Mouse (Mus musculus) lung, adult 2 months (tissue): ENCODE data around the gene Zfp688.

ENCODE experiments used
- CTCF ChIP-seq: fragments of 200-500 bp; IDR thresholded peaks from 2 replicates; pipeline ENCODE4 v1.5.1; 2011; ENCODE audit warnings: mild to moderate bottlenecking, low read length, control low read depth; ENCODE audit not compliant: insufficient read depth
- POLR2A ChIP-seq: fragments of 200-500 bp; IDR thresholded peaks from 2 replicates; pipeline ENCODE4 v1.6.1; 2011; ENCODE audit warnings: low read depth, mild to moderate bottlenecking, control low read depth, low read length, borderline replicate concordance; ENCODE audit errors: extremely low read depth

GRCm38 (mm10) chr7:127425911-127426310 is 4.0 kb upstream of the Zfp688 start:
- TF ChIP-seq CTCF (no peak), POLR2A (no peak)
